Mouse (Mus musculus): ENCODE data around the gene Zfp618.

The Zfp618 gene

GRCm38 (mm10) chr4:62965497-62966302, at the start of gene Zfp618:
Zfp618 (plus strand) TSS chr4:62965573.
- no peak for DNase-seq

DNA sequence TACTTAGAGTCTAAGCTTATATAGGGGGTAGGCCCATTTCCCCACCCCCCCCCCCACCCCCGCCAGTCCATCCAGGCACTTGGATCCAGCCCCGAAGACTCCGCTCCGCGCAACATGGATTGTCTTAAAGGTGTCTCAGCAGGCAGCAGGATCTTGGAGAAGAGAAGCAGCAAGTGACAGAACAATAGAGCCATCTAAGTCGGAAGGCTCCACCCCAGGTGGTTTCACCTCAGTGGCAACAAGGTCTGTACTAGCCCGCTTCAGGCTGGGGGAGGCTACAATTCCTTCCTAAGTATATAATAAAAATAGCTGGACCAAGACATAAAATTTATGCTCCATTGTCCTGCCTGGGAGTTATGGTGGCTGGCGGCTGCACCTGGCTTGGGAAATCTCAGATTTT, 48.3 kb upstream of the Zfp618 start:
- DNase-seq: no peak

- no peak for DNase-seq
Observed at GRCm38 (mm10) chr4:62933798-62934197, 31.6 kb upstream of the Zfp618 start.

- no peak for DNase-seq
Observed at GRCm38 (mm10) chr4:62935589-62936218, 29.7 kb upstream of the Zfp618 start.

DNA sequence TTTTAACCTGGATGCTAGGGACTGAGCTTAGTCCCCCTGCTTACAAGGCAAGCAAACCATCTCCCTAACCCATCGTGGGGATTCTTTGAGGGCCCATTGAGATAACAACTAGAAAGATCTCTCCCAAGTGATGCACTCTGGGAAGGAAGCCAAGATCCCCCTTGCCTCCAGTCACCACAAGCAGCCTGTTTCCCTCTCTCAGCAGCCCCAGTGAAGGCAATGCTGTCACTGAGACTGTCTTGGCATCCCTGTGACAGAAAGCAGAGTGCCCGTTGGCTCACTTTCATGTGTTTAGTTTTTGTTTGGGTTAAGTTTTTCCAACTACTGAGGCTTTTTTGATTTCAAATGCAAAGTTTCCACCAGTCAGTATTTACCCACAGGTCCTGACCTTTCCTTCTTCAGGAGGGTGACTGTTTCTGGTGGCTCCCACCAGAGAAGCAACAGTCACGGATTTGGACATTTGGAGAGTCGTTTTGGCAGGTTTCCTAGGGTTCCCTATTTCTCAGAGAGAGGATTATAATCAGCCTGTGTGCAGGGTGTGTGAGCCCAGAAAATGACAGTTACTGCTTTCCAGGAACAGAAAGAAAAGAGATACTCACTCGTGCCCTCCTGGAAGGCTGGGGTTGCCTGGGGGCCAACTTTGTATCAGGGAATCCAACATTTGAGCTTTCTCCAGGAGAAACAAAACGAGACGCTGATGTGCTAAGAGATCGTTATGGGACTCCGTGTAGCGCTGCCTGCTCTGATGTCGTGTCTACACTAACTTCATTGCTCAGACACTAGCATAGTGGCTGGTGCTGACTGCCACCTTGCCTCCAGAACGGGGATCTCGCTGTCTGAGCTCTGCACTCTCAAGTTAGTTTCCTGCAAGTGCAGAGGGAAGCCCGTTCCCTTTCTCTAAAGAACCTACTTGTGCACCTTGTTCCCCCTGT, 23.1 kb upstream of the Zfp618 start:
- DNase-seq: no peak

DNA sequence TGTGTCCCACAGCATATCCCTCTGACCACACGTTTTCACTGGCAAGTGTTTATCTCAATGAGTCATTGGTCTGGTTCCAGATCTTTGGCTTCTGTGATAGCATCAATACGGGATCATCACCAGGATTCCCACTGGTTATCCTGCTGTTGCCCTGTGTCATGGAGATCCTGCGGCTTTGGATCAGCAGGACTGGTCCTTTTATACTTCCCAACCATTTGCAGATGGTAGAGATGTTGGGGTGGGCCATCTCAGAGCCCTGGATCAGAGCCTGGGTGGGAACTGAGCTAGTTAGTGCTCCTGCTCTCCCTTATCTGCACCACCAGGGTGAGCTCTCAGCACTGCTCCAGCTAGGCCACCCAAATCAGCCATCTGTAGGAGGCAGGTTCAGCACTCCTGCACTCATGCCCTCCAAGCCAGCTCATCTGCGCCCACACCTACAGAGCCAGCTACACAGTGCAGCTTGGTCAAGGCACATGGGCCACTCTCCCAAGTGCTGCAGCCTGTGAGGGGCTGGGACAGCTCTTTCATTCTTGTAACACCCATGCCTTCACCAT, 21.0 kb upstream of the Zfp618 start:
- no peak for DNase-seq

- DNase-seq: peak; percentile 18
Observed at GRCm38 (mm10) chr4:62963806-62964205, 1.6 kb upstream of the Zfp618 start.

GRCm38 (mm10) chr4:62964844-62965496, 403 bp upstream of the Zfp618 start:
- no peak for DNase-seq

- DNase-seq: no peak
Observed at GRCm38 (mm10) chr4:62969526-62969925, 4.2 kb downstream of the Zfp618 start.

DNA sequence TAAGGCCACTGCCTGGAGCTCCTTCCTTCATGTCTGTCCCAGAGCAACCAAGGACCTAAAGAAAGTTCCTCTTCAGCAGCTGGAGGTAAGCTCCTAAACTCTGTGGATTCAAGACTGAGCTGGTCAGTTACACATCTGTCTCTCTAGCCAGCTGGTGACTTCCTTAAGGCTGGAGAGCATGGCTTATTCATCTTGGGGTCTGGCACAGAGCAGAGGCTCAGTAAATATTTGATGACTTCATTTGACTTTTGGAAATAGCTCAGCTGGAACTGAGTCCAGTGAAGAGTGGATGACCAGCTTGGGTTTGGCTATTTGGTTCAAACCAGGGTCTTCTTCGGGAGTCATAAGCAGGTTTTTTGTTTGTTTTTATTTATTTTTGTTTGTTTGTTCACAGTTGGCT, 6.6 kb downstream of the Zfp618 start:
- DNase-seq: no peak

DNA sequence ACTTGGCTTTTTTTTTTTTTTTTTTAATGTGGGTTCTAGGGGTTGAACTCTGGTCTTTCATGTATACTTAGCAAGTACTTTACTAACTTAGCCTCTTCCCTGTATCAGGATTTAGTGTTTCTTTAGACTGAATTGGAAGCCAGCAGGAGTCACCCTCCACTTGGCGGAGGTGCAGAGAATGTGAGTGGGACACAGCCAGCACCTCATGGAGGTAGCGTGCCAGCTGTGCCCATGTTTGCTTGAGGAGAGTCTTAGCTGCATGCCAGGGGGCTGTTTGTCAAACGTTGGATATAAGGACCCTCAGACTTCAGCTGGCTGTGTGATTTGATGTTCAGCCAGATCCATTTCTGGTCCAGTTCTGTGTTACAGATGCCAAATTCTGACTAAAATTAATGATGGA, 7.7 kb downstream of the Zfp618 start:
- no peak for DNase-seq

DNA sequence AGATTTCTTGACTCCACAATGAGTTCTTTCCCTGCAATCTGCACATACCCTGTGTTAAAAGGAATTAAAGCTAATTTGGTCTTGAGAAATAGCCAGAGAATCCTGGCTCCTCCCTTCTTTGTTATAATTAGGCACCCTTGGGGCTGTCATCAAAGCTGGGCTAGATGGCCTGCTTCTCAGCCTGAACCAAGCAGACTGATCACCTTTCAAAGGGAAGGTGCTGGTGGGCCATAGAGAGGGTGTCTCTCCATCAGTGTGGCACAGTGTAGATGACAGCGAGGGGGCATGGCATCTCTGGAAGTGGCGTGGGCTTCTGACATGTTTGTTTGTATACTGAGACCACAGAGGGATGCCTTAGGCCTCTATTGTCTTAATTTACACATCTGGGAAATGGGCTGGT, 9.5 kb downstream of the Zfp618 start:
- DNase-seq: no peak

- no peak for DNase-seq
Observed at GRCm38 (mm10) chr4:62975541-62975940, 10.2 kb downstream of the Zfp618 start.

GRCm38 (mm10) chr4:62977454-62977853, 12.1 kb downstream of the Zfp618 start:
- DNase-seq: no peak

- no peak for DNase-seq
Observed at GRCm38 (mm10) chr4:62978501-62978911, 13.1 kb downstream of the Zfp618 start.

DNA sequence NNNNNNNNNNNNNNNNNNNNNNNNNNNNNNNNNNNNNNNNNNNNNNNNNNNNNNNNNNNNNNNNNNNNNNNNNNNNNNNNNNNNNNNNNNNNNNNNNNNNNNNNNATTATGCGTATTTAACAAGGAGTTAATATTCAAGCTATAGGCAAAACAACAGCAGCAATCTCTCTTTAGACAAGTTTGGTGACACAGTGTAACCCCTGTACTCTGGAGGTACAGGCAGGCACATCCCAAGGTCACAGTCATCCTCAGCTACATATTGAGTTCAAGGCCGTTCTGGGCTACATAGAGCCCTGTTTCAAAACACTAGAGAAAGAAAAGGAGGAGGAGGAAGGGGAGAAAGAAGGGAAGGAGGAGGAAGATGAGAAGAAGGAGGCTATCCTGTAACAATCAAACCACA, 16.2 kb downstream of the Zfp618 start:
- no peak for DNase-seq

- DNase-seq: no peak
Observed at GRCm38 (mm10) chr4:62983556-62983955, 18.2 kb downstream of the Zfp618 start.

GRCm38 (mm10) chr4:62991336-62991735, 26.0 kb downstream of the Zfp618 start:
- no peak for DNase-seq

GRCm38 (mm10) chr4:62993190-62993589, 27.8 kb downstream of the Zfp618 start:
- no peak for DNase-seq

- no peak for DNase-seq
Observed at GRCm38 (mm10) chr4:62997606-62998005, 32.2 kb downstream of the Zfp618 start.

- DNase-seq: no peak
Observed at GRCm38 (mm10) chr4:62998431-62998835, 33.1 kb downstream of the Zfp618 start.

DNA sequence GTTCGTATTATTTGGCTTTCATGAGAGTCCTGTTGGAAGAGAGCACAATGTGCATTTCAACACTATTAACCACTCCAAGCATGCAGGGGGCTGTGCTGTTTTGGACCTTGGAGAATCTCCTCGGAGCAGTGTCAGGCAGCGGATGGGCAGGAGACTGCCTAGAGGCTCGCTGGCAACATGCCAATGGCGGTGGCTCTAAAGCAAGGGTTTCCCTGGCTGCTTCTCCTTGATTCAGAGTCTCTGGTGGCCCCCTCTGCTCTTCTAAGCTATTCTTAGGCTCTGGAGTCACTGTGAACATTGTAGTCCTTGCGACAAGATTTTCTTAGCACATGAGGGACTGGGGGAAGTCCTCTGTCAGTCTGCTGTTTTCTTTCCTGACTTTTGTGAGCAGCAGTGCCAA, 33.5 kb downstream of the Zfp618 start:
- no peak for DNase-seq

DNA sequence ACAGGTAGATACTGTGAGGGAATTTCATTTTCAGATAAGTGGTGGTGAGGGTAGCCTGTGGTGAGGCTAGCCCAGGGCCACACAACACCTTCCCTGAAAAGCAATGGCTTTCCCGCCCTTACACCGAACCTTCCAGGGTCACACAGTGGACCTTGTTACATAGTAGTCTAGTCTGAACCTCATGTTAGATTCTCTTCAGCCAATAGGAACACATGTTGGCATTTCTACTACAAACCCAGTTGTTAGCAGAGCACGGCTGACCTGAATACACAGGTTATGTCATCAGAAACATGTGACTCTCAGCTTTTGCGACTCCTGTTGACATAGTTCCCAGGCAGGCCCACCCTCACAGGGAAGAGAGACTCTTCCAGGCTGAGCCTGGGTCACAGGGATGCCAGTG, 33.9 kb downstream of the Zfp618 start:
- no peak for DNase-seq
